Mouse (Mus musculus) midbrain, embryonic 15.5 days (tissue): ENCODE results near the gene Ghr. TPM values are rescaled to one million over a fixed set of nuclear protein-coding genes. Genes with fewer than 3 reads are reported as not detected.

Experiments used
- ATAC-seq: fragments of 200-750 bp; cut with Nextera tagmentation; replicated peaks from 2 replicates; pipeline ENCODE4 v1.8.0; 2017; ENCODE audit warnings: moderate TSS enrichment
- H3K27ac ChIP-seq: fragments of 300-500 bp; sonication (generic); 2 replicates; pipeline ENCODE4 v1.5.1; 2015; ENCODE audit warnings: mild to moderate bottlenecking, inconsistent platforms
- H3K27me3 ChIP-seq: fragments of 300-500 bp; sonication (generic); replicated peaks from 2 replicates; pipeline ENCODE4 v1.6.1; 2015; ENCODE audit warnings: inconsistent platforms
- H3K36me3 ChIP-seq: fragments of 300-500 bp; sonication (generic); replicated peaks from 2 replicates; pipeline ENCODE4 v1.6.1; 2015; ENCODE audit warnings: inconsistent platforms
- H3K4me1 ChIP-seq: fragments of 300-500 bp; sonication (generic); 2 replicates; pipeline ENCODE4 v1.6.1; 2015; ENCODE audit warnings: inconsistent platforms
- H3K4me2 ChIP-seq: fragments of 300-500 bp; sonication (generic); 2 replicates; pipeline ENCODE4 v1.6.1; 2015; ENCODE audit warnings: inconsistent platforms, mild to moderate bottlenecking, moderate library complexity
- H3K4me3 ChIP-seq: fragments of 300-500 bp; sonication (generic); 2 replicates; pipeline ENCODE4 v1.5.1; 2015; ENCODE audit warnings: mild to moderate bottlenecking, inconsistent platforms
- H3K9ac ChIP-seq: fragments of 300-500 bp; sonication (generic); 2 replicates; pipeline ENCODE4 v1.6.1; 2015; ENCODE audit warnings: mild to moderate bottlenecking, inconsistent platforms
- H3K9me3 ChIP-seq: fragments of 300-500 bp; sonication (generic); 2 replicates; pipeline ENCODE4 v1.6.1; 2016; ENCODE audit warnings: inconsistent platforms
- WGBS: fragments of 180-500 bp; shearing (Covaris S2); methylation state at CpG from one replicate; pipeline ENCODE4 v1.1.7; 2015; ENCODE audit warnings: mixed read lengths; 5-methylcytosine and 5-hydroxymethylcytosine counted together
- polyA plus RNA-seq: library from polyadenylated mRNA; unstranded; fragments of >200 nt; fragmentation: Nextera tagmentation; extraction: Ambion mirVana; gene quantifications from 2 replicates; pipeline ENCODE4 v1.2.1, GENCODE M21; 2015

Ghr gene
- polyA plus RNA-seq, 1 experiment from 2014 or later, result 7.2 TPM

DNA sequence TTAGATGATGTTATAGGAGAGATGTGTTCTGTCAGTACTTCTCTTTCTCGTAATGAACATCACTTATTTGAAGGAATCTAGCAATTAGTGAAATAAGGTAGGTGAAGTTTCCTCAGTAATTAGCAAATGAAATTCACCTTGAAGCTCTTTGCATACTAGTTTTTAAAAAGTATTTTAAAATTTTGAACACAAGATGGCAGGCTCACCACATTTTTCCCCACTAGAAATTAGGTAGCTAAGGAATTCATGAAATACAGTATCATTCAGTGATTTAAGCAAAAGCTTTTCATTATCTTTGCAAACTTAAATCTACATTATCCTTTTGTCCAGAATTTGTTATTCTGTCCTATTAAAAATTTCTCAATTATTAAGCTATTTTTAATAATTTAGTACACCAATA lies 287.3 kb downstream of the Ghr start:
- no peaks in the 10 kb centered on the region for H3K9me3 ChIP-seq
- WGBS, result 85% methylated on average over 1 of the region's 1 CpGs
- ATAC-seq, result no peak

GRCm38 (mm10) chr15:3293477-3293876 lies 289.8 kb downstream of the Ghr start:
- no peaks in the 10 kb centered on the region for H3K9me3 ChIP-seq
- ATAC-seq, result no peak
- H3K27me3 ChIP-seq, result no peaks in the 10 kb centered on the region
- H3K36me3 ChIP-seq, result no peaks in the 10 kb centered on the region
- H3K4me1 ChIP-seq, result no peaks in the 10 kb centered on the region
- 73% methylated on average over 1 of the region's 1 CpGs for WGBS
- no peak overlapping the region for H3K4me2 ChIP-seq
- no peak overlapping the region for H3K9ac ChIP-seq
- no peak overlapping the region for H3K4me3 ChIP-seq
- H3K27ac ChIP-seq, result no peak overlapping the region

More for the DNA sequence above, 287.3 kb downstream of the Ghr start:
- Histone ChIP-seq H3K27me3 (no peaks in the 10 kb centered on the region), H3K4me3 (no peak overlapping the region), H3K36me3 (no peaks in the 10 kb centered on the region), H3K4me2 (no peak overlapping the region), H3K9ac (no peak overlapping the region), H3K4me1 (no peaks in the 10 kb centered on the region), H3K27ac (no peak overlapping the region)

- 90% methylated on average over 3 of the region's 3 CpGs for WGBS
- ATAC-seq, result no peak
- H3K4me3 ChIP-seq, result no peak overlapping the region
These were observed 292.9 kb downstream of the Ghr start for GRCm38 (mm10) chr15:3290435-3290834.

DNA sequence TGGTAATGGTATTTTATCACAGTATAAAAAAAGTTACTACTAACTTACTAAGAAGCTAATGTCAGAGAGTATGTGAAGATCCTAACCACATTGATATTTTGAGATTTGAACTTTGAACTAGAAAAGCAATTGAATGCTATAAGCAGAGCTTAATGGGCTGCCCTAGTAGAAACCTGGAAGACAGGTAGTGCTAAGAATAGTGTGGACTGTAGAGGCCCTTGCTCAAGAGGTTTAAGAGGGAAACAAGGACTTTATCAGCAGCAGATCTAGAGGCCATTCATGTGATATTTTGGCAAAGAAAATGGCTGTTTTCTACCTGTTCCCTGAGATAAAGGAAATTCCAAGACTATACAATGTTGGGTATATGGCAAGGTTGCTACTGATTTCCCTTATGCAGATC lies 297.3 kb downstream of the Ghr start:
- Histone ChIP-seq H3K27ac (no peak overlapping the region), H3K27me3 (no peaks in the 10 kb centered on the region), H3K4me2 (no peak overlapping the region), H3K9me3 (no peaks in the 10 kb centered on the region), H3K9ac (no peak overlapping the region), H3K36me3 (no peaks in the 10 kb centered on the region), H3K4me1 (no peaks in the 10 kb centered on the region), H3K4me3 (no peak overlapping the region)
- no peak for ATAC-seq

More at GRCm38 (mm10) chr15:3290435-3290834, 292.9 kb downstream of the Ghr start:
- H3K4me1 ChIP-seq, result no peaks in the 10 kb centered on the region
- no peak overlapping the region for H3K9ac ChIP-seq
- no peak overlapping the region for H3K27ac ChIP-seq
- no peaks in the 10 kb centered on the region for H3K9me3 ChIP-seq
- H3K4me2 ChIP-seq, result no peak overlapping the region
- no peaks in the 10 kb centered on the region for H3K27me3 ChIP-seq
- H3K36me3 ChIP-seq, result no peaks in the 10 kb centered on the region

GRCm38 (mm10) chr15:3281737-3282136 lies 301.6 kb downstream of the Ghr start:
- no peak overlapping the region for H3K27ac ChIP-seq
- no peaks in the 10 kb centered on the region for H3K27me3 ChIP-seq
- H3K9me3 ChIP-seq, result no peaks in the 10 kb centered on the region
- 72% methylated on average over 1 of the region's 1 CpGs for WGBS
- H3K9ac ChIP-seq, result no peak overlapping the region
- no peaks in the 10 kb centered on the region for H3K4me1 ChIP-seq
- no peak for ATAC-seq
- no peak overlapping the region for H3K4me3 ChIP-seq
- no peaks in the 10 kb centered on the region for H3K36me3 ChIP-seq
- H3K4me2 ChIP-seq, result no peak overlapping the region

GRCm38 (mm10) chr15:3281216-3281615 lies 302.1 kb downstream of the Ghr start:
- H3K36me3 ChIP-seq, result no peaks in the 10 kb centered on the region
- no peak for ATAC-seq
- H3K9me3 ChIP-seq, result no peaks in the 10 kb centered on the region
- no peak overlapping the region for H3K27ac ChIP-seq
- H3K4me1 ChIP-seq, result no peaks in the 10 kb centered on the region
- H3K27me3 ChIP-seq, result no peaks in the 10 kb centered on the region
- no peak overlapping the region for H3K9ac ChIP-seq
- no peak overlapping the region for H3K4me3 ChIP-seq
- no peak overlapping the region for H3K4me2 ChIP-seq

DNA sequence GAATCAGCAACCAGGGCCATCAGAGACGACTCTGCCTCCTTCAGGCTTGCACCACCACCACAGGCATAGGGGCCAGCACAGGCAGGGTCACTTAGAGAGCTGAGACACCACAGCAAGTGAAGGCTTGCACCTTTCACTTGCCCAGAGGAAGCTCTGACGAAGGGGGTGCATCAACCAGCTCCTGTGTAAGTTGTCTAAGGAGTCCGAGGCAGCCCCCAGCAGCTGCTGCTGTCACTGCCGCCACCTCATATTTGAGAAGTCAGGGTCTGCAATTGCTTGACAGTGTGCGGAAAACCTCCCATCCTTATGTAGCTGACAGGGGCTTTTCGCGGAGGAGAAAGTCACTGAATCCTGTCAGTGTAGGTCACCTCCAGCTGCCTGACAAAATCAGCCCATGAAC lies 304.1 kb downstream of the Ghr start:
- WGBS, result 81% methylated on average over 7 of the region's 7 CpGs

DNA sequence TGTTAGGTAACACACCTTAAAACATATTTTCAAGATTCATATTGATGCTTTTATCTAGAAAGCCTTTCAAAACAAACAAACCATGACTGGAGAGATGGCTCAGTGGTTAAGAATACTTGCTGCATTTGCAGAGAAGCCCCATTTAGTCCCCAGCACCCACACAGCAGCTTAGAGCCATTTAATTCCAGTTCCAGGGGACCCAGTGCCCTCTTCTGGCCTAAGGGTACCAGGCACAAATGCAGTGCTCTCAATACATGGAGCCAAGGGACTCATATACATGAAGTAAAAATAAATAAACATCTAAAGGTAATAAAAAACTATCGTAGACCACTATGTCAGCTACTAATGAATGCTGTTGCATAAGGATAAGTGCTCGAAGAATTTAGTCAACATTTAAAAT lies 305.9 kb downstream of the Ghr start:
- H3K4me2 ChIP-seq, result no peak overlapping the region
- WGBS, result 95% methylated on average over 2 of the region's 2 CpGs

More for the DNA sequence above, 304.1 kb downstream of the Ghr start:
- no peaks in the 10 kb centered on the region for H3K36me3 ChIP-seq
- H3K9ac ChIP-seq, result no peak overlapping the region
- no peak overlapping the region for H3K4me2 ChIP-seq
- H3K27me3 ChIP-seq, result no peaks in the 10 kb centered on the region
- H3K4me3 ChIP-seq, result no peak overlapping the region
- no peak for ATAC-seq
- no peak overlapping the region for H3K27ac ChIP-seq
- H3K9me3 ChIP-seq, result no peaks in the 10 kb centered on the region
- no peaks in the 10 kb centered on the region for H3K4me1 ChIP-seq

DNA sequence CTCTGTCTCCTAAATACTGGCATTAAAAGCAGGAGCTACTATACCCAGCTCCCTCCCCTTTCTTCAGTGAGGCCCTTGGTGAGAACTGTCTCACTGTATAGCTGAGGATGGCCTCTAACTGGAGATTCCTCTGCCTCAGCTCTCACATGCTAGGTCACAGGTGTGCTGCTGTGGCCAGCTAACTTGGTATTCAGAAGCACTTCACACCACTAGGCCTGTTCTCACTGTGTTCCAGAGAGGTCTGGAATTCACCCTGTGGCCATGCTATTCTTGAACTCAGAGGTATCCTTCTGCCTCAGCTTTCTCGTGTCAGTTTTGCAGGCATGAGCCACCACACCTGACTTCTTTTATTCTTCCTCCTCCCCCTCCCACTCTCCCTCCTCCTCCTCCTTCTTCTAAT lies 310.1 kb downstream of the Ghr start:
- no peak for ATAC-seq
- WGBS, result 73% methylated on average over 1 of the region's 1 CpGs
- H3K27ac ChIP-seq, result no peak overlapping the region
- H3K9ac ChIP-seq, result no peak overlapping the region
- H3K36me3 ChIP-seq, result no peaks in the 10 kb centered on the region
- H3K4me3 ChIP-seq, result no peak overlapping the region
- H3K27me3 ChIP-seq, result no peaks in the 10 kb centered on the region
- no peaks in the 10 kb centered on the region for H3K9me3 ChIP-seq
- no peak overlapping the region for H3K4me2 ChIP-seq
- H3K4me1 ChIP-seq, result peaks cover 11% of the 10 kb centered on the region

More for the DNA sequence above, 305.9 kb downstream of the Ghr start:
- Histone ChIP-seq H3K4me3 (no peak overlapping the region), H3K27ac (no peak overlapping the region), H3K9ac (no peak overlapping the region), H3K4me1 (no peaks in the 10 kb centered on the region), H3K36me3 (no peaks in the 10 kb centered on the region), H3K27me3 (no peaks in the 10 kb centered on the region), H3K9me3 (no peaks in the 10 kb centered on the region)
- no peak for ATAC-seq

DNA sequence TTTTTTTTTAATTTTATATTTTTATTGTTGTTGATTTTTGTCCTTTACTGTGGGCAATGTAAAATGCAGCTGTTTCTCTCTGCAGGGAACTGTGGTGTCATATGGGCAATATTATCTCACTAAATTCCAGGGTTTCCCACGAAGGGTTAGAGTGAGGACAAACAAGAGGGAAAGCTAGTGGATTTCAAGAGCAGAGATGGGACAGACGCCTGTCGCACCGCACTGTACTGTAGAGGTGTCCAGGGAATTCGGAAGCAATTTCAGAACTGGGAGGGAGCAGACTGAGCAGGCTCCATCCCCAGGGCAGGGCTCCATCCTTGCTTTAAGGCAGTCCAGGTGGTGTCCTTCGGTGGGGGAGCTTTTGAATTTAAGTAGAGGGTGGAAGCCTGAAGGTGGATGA lies 312.1 kb downstream of the Ghr start:
- H3K27me3 ChIP-seq, result no peaks in the 10 kb centered on the region
- peak overlapping the region; percentile 19 for H3K4me3 ChIP-seq
- peak; percentile 51; the same call in 1 of the 2 replicates for ATAC-seq
- WGBS, result 48% methylated on average over 6 of the region's 6 CpGs
- no peak overlapping the region for H3K27ac ChIP-seq
- no peak overlapping the region for H3K9ac ChIP-seq
- no peaks in the 10 kb centered on the region for H3K36me3 ChIP-seq
- no peaks in the 10 kb centered on the region for H3K9me3 ChIP-seq
- H3K4me1 ChIP-seq, result peaks cover 11% of the 10 kb centered on the region
- peak overlapping the region; percentile 41 for H3K4me2 ChIP-seq

- no peak overlapping the region for H3K9ac ChIP-seq
- no peaks in the 10 kb centered on the region for H3K36me3 ChIP-seq
- peaks cover 11% of the 10 kb centered on the region for H3K4me1 ChIP-seq
- 0 out of 2 replicates have a peak, but pooled peaks have one; percentile 26 for ATAC-seq
- H3K27ac ChIP-seq, result peak overlapping the region; percentile 53; the same call in 1 of the 2 replicates
- WGBS, result 2% methylated on average over 12 of the region's 12 CpGs
- H3K9me3 ChIP-seq, result no peaks in the 10 kb centered on the region
- peak overlapping the region; percentile 41 for H3K4me2 ChIP-seq
- no peaks in the 10 kb centered on the region for H3K27me3 ChIP-seq
- peak overlapping the region; percentile 19 for H3K4me3 ChIP-seq
These were observed 312.6 kb downstream of the Ghr start for GRCm38 (mm10) chr15:3270646-3271077.

DNA sequence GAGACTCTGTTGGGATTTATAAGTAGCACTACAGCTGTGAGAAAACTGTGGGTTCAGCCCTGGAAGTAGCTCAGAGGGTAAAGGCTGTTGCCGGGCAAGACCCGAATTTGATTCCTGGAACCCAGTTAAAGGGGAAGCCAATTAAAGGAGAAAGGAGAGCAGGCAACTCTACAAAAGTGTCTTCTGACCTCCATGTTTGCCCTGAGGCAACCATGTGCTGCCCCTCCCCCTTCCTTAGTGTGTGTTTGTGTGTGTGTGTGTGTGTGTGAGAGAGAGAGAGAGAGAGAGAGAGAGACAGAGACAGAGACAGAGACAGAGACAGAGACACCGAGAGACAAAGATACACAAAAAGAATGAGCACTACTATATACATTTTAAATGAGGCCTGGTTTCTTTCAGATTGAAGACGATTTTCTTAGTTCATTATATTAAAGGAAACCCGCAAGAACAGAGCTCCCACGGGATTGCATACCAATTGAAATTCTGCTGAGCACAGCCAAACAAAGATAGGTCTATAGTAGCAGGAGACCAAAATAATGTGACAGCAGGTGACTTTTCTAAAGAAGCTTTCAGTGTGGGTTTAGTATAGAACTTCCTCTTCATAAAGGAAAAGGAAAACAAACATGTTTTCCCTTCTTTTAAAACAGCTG lies 313.2 kb downstream of the Ghr start:
- Histone ChIP-seq H3K36me3 (no peaks in the 10 kb centered on the region), H3K9ac (no peak overlapping the region), H3K4me1 (peaks cover 11% of the 10 kb centered on the region), H3K9me3 (no peaks in the 10 kb centered on the region), H3K4me2 (peak overlapping the region; percentile 41), H3K27ac (no peak overlapping the region), H3K4me3 (peak overlapping the region; percentile 19; the same call in 1 of the 2 replicates), H3K27me3 (no peaks in the 10 kb centered on the region)
- 11% methylated on average over 6 of the region's 6 CpGs for WGBS
- ATAC-seq, result peak; percentile 55

DNA sequence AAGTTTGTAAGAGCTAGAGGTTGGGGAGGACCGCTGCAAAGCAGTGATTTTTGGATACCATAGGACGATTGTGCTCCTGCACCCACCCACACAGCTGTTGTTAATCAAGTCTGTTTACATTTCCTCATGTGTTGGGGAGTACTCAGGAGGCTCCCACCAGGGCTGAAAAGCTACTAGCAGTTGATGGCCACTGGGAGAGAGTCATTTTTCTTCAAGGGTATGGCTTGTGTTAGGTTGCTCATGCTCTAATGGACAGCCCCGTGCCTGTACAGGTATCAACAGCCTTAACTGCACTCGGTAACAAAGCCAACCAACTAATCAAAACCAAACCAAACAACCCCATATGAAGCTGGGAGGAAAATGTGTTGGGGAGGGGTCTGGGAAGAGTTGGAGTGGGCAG lies 313.8 kb downstream of the Ghr start:
- no peaks in the 10 kb centered on the region for H3K36me3 ChIP-seq
- no peaks in the 10 kb centered on the region for H3K9me3 ChIP-seq
- no peak overlapping the region for H3K27ac ChIP-seq
- no peak overlapping the region for H3K9ac ChIP-seq
- 88% methylated on average over 4 of the region's 4 CpGs for WGBS
- H3K27me3 ChIP-seq, result no peaks in the 10 kb centered on the region
- ATAC-seq, result no peak
- no peak overlapping the region for H3K4me3 ChIP-seq
- peaks cover 11% of the 10 kb centered on the region for H3K4me1 ChIP-seq
- no peak overlapping the region for H3K4me2 ChIP-seq
